Mouse (Mus musculus): ENCODE data around the gene Slc5a5. TPM values are rescaled to one million over a fixed set of nuclear protein-coding genes. Genes with fewer than 3 reads are reported as not detected.
A peak's percentile ranks its signal among the peaks of the same experiment; 100 is the strongest.

Slc5a5 gene
- total RNA-seq, 2 experiments from 2014 or later: not detected

DNA sequence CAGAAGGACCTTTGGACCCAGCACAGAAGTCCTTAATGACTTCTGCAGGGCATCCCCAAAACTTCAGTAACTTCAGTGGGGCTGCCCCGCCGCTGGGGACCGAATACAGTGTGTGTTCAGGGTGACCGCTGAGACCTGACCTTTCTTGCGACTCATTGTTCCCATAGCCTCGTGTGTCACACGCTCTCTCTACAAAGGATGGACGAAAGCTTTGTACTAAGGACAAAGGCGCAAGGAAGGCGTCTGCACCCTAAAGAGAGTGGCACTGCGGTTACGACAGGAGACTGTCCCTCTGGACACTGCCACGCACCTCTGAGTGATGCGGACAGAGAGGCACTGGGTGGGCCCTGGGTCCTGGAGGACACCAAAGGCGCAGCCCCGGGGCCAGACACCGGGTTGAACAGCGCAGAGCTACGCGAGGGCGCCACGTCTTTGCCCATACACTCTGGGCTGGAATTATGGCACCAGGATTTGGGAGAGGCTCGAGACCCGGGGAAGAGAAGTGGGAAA is 27.8 kb downstream of the Slc5a5 start:
- no peak for ATAC-seq (replicated peaks; ENCODE audit: low FRiP score, low TSS enrichment, poor library complexity, severe bottlenecking)

- no peak for ATAC-seq (replicated peaks; ENCODE audit: low FRiP score, low TSS enrichment, poor library complexity, severe bottlenecking)
Measured at GRCm38 (mm10) chr8:70863956-70864711, 28.4 kb downstream of the Slc5a5 start.

DNA sequence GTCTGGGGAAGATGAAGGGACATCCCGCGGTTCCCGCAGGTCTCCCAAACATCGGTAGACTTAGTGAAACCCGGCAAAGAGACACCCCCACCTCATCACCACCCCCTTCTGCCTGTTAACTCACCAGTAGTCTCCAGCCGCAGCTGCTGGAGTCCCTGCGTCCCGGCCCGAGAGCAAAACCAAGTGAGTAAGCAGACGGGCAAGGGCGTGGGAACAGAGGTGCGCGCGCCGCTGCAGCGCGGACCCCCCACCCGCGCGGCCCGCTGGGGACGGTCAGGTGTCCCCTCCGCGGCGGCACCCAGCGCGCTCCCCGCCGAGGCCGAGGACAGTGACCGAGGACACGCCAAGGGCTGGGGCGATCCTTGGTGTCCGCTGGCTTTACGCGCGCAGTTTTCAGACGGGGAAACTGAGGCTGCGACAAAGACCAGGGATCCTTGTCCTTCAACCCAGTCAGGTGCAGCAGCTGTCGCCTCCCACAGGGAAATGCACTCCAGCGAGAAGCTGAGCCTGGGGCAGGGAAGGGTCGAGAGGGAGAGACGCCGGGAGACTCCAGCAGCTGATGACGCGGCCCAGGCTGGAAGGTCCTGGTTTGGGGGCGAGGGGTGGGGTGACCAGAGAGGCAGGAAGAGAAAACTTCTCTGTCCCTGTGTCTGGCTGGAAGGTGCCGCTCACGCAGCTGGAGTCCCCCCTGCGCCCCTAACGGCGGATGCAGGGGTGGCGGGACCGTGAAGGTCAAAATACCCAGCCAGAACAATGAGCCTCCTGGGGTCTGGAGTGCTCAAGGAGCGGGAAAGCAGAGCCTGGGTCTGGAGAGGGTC is 29.5 kb downstream of the Slc5a5 start, which contains the start of gene Kcnn1:
TSS of gene Kcnn1 (minus strand) at position 435 of the 818 bp plus-strand sequence.
- ATAC-seq (replicated peaks; ENCODE audit: low FRiP score, low TSS enrichment, poor library complexity, severe bottlenecking): 0 out of 2 replicates have a peak, but pooled peaks have one; percentile 5

DNA sequence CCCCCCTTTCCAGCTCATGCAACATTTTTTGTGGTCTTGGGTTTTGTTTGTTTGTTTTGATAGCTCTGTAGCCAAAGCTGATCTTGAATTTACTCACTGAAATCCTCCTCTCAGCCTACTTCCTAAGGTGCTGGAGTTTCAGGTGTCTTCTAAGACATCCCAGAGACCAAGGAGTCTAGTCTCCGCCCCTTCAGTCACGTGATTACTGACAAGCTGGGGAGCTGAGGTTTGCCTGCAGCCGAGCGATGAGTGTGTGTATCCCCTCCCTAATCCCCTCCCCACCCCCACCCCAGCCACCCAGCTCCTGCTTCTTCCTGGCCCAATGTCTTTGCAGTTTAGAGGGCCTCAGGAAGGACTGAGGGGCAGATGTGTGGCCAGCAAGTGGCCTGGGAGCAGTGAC is 35.0 kb downstream of the Slc5a5 start:
- ATAC-seq (replicated peaks; ENCODE audit: low FRiP score, low TSS enrichment, poor library complexity, severe bottlenecking): no peak

DNA sequence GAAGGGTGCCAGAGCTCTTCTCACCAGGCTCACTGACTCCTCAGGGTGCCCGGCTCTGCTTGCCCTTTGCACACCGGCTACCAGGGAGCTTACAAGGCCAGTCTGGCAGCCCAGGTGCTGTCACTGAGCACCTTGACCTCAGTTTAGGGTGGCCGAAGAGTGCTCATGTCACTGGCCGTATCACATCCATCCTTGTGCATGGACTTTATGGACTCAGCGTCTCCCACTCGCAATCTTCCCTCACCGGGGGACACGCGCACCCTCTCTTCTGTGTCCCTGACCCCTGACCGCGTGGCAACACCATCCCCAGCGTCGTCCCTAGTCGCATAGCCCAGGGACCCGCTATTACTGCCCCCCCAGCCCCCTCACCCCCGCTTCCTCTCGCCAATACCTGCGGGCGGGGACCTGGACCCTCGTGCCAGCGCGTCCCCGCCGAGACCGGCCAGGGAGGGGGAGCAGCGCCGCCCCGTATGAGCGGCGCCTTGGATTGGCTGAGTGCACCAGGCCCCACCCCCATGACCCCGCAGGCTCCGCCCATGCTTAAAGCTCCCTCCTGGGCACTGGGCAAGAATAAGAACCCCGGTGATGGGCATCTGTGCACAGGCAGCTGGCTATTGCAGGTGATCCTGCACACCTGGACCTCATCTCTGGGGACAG is 35.9 kb downstream of the Slc5a5 start:
- ATAC-seq (replicated peaks; ENCODE audit: low FRiP score, low TSS enrichment, poor library complexity, severe bottlenecking): peak; percentile 66

- ATAC-seq (replicated peaks; ENCODE audit: low FRiP score, low TSS enrichment, poor library complexity, severe bottlenecking): no peak
Measured at GRCm38 (mm10) chr8:70856028-70856427, 36.5 kb downstream of the Slc5a5 start.

- ATAC-seq (replicated peaks; ENCODE audit: low FRiP score, low TSS enrichment, poor library complexity, severe bottlenecking): no peak
Measured at GRCm38 (mm10) chr8:70853863-70854262, 38.7 kb downstream of the Slc5a5 start.

DNA sequence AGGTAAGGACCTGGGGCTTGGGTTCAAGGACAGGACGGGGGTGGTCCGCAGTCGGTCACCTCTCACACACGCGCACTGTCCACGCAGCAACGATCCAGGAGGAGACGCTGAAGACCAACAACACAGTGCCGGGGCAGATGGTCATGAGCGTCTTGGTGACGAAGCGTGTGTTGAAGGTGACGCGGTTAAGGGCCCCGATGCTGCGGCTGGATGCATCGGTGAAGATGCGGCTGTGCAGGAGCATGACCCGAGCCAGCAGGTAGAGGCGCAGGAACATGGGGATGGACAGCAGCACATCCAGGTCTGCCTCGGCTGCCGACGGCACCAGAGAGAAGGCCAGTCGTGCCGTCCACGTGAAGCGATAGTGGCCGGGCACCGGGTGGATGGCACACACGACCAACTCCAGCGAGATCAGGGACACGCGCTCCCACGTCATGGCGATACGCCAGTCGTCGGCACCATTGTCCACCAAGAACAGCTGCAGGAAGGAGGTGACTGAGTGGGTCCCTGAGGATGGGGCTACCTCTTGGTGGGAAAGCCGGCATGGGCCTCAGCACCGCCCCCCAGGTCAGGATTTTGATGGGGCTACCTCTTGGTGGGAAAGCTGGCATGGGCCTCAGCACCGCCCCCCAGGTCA is 39.8 kb downstream of the Slc5a5 start:
- ATAC-seq (replicated peaks; ENCODE audit: low FRiP score, low TSS enrichment, poor library complexity, severe bottlenecking): no peak

DNA sequence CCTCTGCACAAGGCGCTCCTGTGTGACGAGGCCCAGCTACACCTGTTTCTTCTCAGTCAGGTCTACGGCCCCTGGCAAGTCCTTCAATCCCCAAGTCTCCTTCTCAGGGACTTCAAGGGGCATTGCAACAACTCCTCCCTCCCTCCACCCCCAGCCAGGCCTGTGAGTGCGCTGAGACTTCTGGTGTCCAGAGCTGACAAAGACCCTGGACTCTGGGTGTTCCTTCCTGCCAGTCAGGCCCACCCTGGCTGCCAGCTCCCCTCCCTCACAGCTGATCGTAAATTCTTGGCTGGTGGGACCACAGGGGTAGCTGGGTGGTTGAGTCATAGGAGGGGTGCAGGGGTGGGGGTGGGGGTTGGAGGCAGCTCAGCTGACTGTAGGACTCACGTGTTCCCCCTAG is 40.7 kb downstream of the Slc5a5 start:
- no peak for ATAC-seq (replicated peaks; ENCODE audit: low FRiP score, low TSS enrichment, poor library complexity, severe bottlenecking)

DNA sequence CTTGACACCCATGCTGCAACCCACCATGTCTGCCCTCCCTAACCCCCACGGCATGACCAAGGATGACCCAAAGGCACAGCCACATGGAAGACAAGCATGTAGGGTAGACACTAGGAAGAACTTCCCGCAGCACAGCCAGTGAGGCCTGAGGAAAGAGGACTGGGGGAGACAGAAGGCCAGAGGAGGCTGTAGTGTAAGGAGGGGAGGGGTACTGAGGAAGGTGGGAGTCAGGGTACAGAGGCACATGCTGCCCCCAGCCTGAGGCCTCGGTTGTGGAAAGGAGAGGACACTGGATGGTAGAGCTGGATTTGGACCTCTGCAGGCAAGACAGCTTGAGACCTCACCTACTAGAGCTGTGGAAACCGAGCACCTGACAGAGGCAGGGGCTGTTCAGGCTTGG is 41.6 kb downstream of the Slc5a5 start:
- no peak for ATAC-seq (replicated peaks; ENCODE audit: low FRiP score, low TSS enrichment, poor library complexity, severe bottlenecking)

DNA sequence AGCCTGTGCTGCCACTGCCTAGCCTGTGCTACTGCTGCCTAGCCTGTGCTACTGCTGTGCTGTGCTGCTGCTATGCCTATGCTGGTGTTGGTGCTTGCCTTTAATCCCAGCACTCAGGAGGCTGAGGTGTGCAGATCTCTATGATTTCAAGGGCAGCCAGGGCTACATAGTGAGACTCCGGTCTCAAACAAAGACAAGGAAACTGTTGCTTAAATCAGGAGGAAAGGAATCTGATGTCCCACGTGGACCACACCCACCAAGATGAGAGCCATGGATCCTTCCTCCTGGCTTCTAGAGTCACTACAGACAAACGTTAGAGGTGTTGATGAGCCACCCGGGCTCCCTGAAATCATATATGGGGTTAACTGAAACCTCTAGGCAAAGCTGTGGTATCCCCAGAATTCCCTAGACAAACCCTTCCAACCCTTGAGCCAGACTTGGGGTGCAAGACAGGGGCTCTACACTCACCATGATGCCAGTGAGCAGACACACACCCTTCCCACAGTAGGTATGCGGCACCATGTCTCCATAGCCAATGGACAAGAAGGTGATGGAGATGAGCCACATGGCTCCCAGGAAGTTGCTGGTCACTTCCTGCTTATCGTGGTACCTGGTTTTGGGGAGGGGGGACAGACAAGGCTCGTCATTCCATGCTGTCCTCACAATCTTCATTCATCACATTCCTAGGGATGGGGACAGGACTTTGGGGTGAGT is 42.3 kb downstream of the Slc5a5 start:
- ATAC-seq (replicated peaks; ENCODE audit: low FRiP score, low TSS enrichment, poor library complexity, severe bottlenecking): no peak

DNA sequence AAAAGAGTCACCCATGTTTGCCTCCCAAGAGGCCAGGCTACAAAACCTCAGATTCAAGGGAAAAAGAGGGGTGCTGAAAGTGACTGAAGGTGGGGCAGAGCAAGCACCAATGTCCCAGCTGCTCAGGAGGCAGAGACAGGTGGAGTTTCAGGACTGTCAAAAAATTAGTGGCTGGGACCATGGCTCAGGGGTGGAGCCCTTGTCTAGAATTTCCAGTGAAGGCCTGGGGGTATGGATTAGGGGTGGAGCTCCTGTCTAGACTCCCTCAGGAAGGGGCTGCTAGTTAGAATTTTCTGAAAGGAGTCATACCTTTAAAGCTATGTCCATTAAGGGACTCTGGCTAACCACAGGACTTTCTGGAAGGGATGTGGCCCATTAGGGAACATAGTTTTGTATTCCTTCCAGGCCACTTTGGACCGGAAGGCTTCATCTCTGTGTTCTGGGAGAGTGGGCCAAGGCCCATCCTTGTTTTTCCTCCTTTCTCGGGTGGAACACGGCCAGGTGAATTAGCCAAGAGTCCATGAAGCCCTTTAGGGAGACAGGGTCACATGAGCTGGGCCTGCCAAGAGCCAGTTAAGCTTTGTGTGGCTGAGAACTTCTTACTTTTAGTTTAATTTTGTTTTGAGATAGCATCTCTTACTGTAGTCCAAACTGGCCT is 43.1 kb downstream of the Slc5a5 start:
- ATAC-seq (replicated peaks; ENCODE audit: low FRiP score, low TSS enrichment, poor library complexity, severe bottlenecking): no peak

DNA sequence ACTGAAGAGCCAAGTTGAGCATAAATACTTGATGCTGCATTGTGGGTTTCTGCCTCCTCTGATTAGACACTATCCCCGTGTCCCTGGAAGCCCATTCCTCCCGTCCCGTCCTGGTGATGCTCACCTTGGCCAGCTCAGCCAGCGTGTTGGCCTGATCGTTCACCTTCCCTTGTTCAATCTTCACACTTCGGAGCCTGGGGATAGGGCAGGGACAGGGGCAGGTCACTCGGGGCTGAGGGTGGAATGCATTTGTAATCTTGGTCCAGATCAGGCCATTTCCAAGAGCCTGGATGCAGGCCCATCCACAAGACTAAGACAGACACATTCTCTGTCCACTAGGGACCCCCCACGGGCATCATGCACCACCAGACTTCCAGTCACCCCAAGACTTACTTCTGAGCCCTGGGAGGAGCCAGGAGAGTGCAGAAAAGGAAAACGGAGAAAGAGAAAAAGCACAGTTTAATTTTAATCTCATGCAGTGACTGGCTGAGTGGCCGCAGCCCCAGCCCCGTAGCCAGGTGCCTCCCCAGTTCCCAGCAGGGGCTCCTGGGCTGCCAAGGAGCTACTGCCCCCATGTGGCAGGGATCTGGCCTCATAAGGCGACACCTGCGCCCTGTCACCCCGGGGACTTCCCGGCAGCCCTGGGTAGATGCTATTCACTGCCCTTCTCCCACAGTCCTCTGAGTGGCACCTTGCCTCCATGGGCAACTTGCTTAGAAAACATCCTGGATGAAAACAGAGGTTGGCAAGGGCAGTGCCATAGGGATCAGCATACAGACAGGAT is 46.0 kb downstream of the Slc5a5 start:
- 0 out of 2 replicates have a peak, but pooled peaks have one; percentile 22 for ATAC-seq (replicated peaks; ENCODE audit: low FRiP score, low TSS enrichment, poor library complexity, severe bottlenecking)

DNA sequence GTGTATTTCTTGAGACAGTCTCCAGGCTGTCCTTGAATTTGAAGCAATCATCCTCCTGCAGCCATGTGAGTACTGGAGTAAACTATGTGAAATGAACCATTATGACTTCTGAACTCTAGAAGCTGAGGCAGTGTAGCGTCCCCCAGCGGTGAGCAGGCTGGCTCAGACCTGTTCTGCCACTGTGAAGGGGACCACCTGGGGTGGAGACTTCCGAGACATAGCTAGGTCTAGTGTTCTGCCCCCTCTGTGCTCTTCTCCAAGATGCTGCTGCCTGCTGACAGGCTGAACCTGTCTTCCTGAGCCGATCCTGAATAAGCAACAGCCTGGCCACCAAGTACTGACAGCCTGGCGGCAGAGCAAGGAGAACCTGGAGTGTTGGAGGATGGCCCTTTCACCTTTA is 47.4 kb downstream of the Slc5a5 start:
- ATAC-seq (replicated peaks; ENCODE audit: low FRiP score, low TSS enrichment, poor library complexity, severe bottlenecking): no peak

DNA sequence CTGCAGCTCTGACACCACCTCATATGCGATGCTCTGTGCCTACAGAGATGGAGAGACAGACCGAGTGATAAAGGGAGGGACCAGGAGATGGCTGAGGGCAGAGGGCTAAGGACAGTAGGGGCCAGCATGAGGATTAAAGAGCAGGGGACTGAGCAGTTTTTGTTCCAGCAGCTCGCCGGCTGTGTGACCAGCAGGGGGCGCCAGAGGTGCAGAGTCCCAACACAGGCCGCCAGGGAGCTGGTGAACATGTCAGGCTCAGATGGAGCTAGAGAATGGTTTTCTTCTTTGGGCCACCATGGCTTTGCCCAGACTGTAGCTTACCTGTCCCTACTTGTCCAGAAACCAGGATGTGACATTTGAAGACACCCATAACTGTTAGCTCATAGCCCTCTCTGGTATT is 48.0 kb downstream of the Slc5a5 start:
- ATAC-seq (replicated peaks; ENCODE audit: low FRiP score, low TSS enrichment, poor library complexity, severe bottlenecking): peak; percentile 32; the same call in 1 of the 2 replicates

GRCm38 (mm10) chr8:70843941-70844340 is 48.6 kb downstream of the Slc5a5 start:
- no peak for ATAC-seq (replicated peaks; ENCODE audit: low FRiP score, low TSS enrichment, poor library complexity, severe bottlenecking)

GRCm38 (mm10) chr8:70843214-70843773 is 49.3 kb downstream of the Slc5a5 start:
- ATAC-seq (replicated peaks; ENCODE audit: low FRiP score, low TSS enrichment, poor library complexity, severe bottlenecking): peak; percentile 18
